Mouse (Mus musculus): Measurements from ENCODE around the gene Ppp1r10.
"Not testable (repeated sequence)": the region's sequence is repeated elsewhere in the genome, so short reads cannot be mapped to it uniquely, and the experiment has no call there.

Gene Ppp1r10

DNA sequence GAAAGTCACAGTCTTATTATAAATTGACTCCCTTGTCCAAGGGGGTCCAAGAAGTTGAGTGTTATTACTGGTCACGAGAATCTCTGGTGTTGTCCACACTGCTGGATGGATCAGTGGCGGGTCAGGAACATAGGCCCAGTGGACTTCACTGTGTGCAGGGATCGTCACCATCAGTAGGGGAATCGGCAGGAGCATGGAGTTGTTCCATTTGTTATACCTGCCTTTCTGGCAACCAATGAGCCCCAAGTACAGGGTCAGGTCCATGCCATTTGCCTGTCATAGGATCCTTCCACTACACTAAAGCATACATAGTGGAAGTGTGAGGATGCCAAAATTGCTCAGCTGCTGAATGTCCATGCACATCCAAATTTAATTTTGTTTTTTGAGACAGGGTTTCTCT, 16.4 kb downstream of the Ppp1r10 start:
- no peak for DNase-seq

GRCm38 (mm10) chr17:35935763-35936162, 19.5 kb downstream of the Ppp1r10 start:
- DNase-seq, result not testable (repeated sequence)

DNA sequence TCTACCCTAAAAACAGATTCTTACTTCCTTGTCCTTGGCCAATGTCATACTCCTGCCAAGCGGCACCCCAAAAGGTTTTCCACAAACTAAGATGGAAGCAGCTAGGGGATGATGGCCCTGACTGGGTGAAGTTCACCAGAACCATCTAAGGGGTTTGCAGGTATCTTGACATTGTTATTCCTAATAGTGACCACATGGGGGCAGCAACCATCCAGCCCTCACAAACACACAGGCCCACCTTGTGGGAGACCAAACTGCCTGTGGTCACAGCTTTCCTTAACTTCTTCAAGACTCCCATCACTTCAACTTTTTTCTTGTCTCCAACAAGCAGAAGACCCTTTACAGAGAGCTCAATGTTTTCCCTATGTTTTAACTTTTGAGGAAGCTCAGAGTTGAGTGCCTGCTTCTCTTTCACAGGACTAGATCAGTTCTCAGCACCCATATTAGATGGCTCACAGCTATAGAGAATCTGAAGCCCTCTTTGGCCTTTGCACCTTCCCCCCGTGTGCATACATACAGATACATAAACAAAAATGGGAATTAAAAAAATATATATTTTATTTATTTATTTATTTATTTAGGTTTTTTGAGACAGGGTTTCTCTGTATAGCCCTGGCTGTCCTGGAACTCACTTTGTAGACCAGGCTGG, 21.6 kb downstream of the Ppp1r10 start:
- no peak for DNase-seq

GRCm38 (mm10) chr17:35939108-35939507, 22.9 kb downstream of the Ppp1r10 start:
- no peak for DNase-seq

DNA sequence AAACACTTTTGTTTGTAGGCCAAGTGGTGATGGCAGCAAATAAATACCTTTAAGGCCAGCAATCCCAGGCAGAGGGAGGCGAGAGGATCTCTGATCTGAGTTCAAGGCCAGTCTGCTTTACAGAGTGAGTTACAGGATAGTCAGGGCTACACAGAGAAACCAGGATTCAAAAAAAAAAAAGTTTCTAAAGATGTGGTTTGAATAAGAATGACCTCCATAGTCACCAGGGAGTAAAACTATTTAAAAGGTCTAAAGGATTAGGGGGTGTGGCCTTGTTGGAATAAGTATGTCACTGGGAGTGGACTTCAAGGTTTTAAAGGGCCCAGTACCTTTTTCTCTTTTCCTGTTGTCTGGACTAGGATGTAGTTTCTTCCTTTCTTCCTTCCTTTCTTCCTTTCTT, 23.7 kb downstream of the Ppp1r10 start:
- DNase-seq, result no peak

DNA sequence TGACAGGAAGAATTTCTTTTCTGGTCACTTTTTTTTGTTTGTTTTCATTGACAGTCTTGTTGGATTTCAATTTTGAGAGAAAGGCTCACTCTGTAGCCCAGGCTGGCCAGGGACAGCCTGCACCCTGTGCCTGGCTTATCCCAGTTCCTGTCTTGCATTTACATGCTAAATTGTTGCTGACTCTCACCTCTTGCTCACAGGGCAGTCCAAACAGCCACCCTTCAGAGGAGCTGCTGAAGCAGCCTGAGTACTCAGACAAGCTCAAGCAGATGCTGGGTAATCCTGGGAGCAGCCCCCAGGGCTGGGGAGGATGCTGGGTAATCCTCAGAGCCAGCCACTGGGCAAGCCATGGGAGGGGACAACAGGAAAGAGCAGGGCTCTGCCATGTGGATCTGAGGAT, 34.7 kb downstream of the Ppp1r10 start:
- DNase-seq, result not testable (repeated sequence)

GRCm38 (mm10) chr17:35952559-35952958, 36.3 kb downstream of the Ppp1r10 start:
- DNase-seq, result not testable (repeated sequence)

DNA sequence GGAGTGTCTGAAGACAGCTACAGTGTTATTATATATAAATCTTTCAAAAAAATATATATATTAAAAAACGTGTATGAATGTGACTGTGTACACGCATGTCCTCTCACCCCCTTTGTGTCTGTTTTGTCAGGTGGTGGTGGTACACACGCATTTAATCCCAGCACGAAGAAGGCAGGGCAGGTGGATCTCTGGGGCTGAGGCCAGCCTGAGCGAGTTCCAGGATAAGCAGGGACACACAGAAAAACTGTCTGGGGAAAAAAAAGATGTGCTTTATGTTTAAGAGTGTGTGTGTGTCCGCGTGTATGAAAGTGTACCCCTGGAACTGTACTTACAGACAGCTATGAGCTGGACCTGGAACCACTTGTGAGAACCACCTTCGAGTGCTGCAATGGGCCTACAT, 38.4 kb downstream of the Ppp1r10 start:
- no peak for DNase-seq

DNA sequence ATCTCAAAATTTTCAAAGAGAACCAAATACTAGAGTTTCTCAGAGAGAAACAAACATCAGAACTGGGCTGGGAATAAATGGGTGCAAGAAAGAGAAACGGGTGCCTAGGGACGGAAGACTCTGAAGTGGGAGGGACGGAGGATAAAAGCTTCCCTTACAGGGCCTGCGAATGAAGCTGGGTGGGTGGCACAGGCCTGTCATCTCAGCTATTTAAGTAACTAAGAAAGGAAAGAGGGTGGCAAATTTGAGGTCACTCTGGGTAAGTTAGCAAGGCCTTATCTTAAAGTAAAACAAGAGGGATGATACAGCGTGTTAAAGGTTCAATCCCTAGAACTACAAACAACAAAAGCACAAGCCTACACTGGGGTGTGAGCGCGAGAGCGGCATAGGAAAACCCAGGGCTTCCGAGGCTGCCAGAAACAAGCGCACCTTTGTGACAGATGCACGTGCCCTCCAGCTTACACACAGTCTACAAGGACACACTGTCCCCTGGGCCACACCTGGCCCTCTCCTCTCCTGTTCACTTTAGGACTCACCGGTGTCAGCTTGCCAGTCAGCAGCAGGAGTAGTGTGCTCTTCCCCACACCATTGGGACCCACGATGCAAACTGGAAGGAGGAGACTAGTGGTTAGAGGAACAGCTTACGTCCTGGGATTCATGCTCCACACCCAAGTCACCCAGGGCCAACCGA, 42.4 kb downstream of the Ppp1r10 start:
- DNase-seq, result no peak

DNA sequence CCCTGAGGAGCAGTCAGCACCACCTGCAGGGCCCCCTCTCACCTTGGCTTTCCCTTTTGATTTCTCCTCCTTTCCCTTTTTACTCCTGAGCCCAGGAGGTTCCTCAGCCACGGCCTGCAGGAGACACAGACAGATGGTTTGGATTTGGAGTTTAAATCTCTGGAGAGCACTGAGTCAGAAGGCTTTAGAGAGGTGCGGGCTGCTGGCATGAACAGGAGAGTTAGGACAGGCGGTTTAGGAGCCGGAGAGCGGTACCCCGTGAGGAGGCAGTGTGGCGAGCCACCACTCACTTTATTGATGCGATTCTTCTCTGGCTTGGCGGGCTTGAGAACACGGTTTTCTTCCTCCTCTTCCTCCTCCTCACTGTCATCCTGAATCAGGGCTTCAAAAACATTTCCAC, 47.0 kb downstream of the Ppp1r10 start:
- no peak for DNase-seq

DNA sequence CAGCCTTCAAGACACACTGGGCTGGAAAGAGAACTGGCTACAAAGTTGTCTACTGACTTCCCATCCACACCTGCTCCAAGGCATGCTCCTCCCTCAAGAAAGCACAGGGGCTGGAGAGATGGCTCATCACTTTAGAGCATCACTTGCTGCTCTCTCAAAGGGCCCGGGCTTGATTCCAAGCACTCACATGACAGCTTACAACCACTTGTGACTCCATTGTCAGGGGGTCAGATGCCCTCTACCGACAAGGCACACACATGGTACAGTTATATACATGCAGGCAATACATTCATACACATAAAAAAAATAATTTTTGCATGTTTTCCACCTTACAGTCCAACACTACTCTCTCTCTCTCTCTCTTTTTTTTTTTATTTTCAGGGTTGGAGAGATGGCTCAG, 51.4 kb downstream of the Ppp1r10 start:
- DNase-seq, result no peak

DNA sequence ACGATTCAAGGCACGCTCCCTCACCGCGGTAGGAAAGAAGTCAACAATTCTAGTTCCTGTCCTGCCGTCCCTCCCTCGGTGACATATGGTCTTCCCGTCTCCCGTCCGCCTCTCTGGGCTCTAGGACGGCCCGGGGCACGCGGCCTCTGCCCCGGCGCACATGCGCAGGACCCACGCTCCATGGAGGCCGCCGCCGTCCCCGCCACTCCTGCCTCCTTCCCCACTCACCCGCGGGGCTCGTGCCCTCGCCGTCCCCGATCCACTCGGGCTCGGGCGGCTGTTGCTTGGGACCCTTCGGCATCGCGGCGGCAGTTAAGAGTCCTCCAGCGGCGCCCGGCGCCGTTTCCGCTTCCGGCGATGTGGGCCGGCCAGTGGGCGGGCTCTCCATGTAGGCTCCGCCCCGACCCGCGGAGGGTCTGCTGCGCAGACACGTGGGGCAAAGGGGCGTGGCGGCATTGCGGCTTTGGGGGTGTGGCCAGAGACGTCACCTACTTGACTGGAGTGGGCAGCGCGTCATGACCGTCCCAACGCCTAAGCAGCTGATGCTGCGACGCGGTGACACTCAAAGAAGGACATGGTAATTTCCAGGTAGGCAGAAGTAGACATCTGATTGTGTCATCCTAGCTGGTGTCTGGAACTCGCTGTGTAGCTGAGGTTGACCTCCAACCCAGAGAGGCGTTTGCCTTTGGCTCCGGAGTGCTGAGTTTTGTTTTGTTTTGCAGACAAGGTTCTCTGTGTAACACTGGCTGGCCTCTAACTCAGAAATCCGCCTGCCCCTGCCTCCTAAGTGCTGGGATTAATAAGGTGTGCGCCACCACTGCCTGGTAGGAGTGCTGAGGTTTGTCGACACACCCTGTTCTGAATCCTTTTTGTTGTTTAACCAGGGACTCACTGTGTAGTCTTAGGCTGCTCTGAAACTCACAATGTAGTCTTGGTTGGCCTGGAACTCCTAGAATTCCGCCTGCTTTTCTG, 53.5 kb downstream of the Ppp1r10 start, which contains the start of gene Abcf1:
Gene Abcf1 (minus strand): TSS at position 344 of the 972 bp plus-strand sequence.
- peak; percentile 97 for DNase-seq

DNA sequence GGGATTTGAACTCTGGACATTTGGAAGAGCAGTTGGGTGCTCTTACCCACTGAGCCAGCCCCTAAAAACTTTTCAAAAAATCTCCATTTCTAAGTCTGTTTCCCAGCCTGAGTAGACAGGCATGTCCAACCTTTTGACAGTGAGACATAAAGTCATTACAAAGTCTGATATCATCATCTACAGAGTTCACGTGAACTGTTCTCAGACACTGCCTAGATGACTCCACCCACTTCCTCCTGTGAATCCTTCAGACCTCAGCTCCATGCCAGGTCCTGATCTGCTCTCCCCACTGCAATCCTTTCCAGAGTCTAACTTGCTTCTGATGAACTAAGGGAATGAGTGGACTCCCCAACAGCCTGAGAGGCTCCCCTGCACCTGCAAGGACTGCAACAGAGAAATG, 55.9 kb downstream of the Ppp1r10 start:
- no peak for DNase-seq

DNA sequence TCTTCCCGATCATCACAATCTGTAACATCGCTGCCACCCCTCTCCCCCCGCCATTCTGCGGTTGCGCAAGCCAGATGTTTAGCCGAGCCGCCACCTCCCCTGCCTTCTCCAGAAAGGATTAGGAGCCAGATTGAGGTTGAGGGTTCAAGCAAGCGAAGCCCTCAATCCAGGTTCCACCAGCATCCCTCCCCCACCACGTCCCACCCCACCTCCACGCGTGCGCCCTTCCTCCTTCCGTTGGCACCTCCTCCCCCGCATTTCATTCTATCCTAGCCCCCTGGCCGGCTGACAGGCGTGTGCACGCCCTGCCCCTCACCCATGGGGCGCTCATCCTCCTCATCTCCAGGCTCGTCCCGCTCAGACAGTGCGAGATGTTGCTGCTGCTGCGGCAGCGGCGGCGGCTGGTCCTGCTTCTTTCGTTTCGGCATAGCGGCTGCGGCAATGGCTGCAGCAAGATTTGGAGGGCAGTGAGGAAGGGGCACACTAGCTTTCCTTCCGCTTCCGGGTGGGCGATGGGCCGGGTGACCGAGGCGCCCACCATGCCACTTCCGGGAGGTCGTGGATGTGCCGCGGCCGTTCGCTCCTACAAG, 62.7 kb downstream of the Ppp1r10 start:
- no peak for DNase-seq

DNA sequence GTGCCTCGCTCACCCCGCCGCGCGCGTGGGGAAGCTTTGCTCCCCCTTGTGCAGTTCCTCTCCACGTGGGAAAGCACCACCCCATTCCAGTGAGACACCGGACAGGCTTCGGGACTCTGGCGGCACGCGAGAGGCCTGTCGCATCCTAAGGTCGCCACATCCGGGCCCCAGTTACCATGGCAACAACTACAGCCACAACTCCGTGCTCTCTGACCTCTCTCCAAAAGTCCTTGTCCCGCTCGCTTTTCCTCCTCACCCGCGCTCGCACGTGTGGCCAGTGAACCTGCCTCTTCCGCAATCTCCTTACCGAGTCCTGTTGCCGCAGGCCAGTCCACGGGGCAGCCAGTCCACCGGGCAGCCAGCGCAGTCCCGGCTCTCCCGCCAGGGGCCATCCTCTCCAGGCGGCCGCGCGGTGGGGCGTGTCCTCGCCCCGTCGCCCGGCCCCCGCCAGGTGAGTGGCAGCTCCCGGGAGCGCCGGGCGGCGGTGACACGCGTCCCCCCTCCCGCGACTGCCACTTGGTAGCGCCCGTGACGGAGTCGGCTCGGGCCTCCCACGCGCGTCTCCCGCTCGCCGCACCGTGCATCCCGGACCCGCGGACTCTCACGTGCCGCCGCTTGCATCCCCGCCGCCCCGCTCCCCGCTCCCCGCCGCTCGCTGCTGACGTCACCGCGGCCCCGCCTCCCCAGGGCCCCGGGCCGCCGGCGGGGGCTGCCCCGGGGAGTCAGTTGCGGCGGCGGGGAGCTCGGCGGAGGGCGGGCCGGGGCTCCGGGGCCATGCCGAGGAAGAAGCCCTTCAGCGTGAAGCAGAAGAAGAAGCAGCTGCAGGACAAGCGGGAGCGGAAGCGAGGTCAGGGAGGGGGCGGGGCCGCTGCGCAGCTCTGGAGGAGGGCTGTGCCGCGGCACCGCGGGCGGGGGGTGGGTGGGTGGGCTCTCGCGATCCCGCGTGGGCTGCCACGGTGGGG, 63.4 kb downstream of the Ppp1r10 start, which contains the start of the genes Gnl1 and Prr3:
Gene Gnl1 (plus strand): TSS at position 451 of the 962 bp plus-strand sequence.
Gene Prr3 (minus strand): TSS at position 836 of the 962 bp plus-strand sequence.
- DNase-seq, result peak; percentile 94

DNA sequence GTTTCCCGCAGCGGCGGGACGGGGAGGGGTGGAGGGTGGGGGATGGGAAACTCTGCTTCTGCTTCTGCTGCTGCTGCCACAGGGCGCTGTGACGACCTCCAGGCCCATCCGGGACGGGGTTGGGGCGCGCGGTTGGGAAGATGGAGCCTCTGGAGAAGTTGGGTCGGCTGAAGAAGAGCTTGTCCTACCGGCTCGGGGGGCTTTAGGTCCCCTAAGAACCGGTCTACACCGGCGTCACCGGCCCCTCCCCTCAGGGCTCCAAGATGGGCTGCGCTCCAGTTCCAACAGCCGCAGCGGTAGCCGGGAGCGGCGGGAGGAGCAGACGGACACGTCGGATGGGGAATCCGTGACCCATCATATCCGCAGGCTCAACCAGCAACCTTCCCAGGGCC, 64.1 kb downstream of the Ppp1r10 start:
- DNase-seq, result peak; percentile 49

- DNase-seq, result no peak
These were observed 65.5 kb downstream of the Ppp1r10 start for GRCm38 (mm10) chr17:35981776-35982175.

Data from kidney, adult 11 months (tissue).